Mouse (Mus musculus): ENCODE data around the gene Hist2h2be.

DNA sequence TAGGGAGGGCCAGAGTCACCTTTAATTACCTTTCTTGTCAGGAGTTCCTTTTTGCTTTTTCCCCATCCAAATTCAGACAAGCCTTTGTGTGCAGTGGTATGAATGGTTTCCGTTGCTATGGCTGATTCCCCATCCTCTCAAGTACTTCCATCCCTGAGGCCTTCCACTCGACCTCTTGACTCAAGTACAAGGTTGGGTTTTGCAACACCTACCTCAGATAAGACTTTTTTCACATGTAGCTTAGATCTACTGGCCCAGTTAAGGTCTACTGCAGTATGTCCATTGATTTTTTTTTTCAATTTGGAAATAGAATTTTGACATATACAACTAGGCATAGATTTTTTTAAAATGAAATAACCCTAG is 10.8 kb downstream of the Hist2h2be start:
- no peak for TF ChIP-seq CTCF (IDR thresholded peaks at IDR 0.05)
- TF ChIP-seq EP300 (IDR thresholded peaks at IDR 0.05), result peak; percentile 52
